Mouse (Mus musculus): Measurements from ENCODE around the gene Mfsd2b.

The Mfsd2b gene

GRCm38 (mm10) chr12:4873531-4873930 lies 628 bp downstream of the Mfsd2b start:
- DNase-seq (ENCODE audit: low spot score), result no peak

GRCm38 (mm10) chr12:4872983-4873477 lies 1.1 kb downstream of the Mfsd2b start:
- DNase-seq (ENCODE audit: low spot score), result no peak

- no peak for DNase-seq (ENCODE audit: low spot score)
These were observed 1.9 kb downstream of the Mfsd2b start for GRCm38 (mm10) chr12:4872273-4872672.

- DNase-seq (ENCODE audit: low spot score), result no peak
These were observed 2.9 kb downstream of the Mfsd2b start for GRCm38 (mm10) chr12:4871260-4871659.

- no peak for DNase-seq (ENCODE audit: low spot score)
These were observed 5.2 kb downstream of the Mfsd2b start for GRCm38 (mm10) chr12:4868924-4869323.

GRCm38 (mm10) chr12:4864338-4864690 lies 9.8 kb downstream of the Mfsd2b start:
- no peak for DNase-seq (ENCODE audit: low spot score)

GRCm38 (mm10) chr12:4863654-4864337 lies 10.4 kb downstream of the Mfsd2b start:
- no peak for DNase-seq (ENCODE audit: low spot score)

GRCm38 (mm10) chr12:4862672-4863071 lies 11.5 kb downstream of the Mfsd2b start:
- DNase-seq (ENCODE audit: low spot score), result no peak

GRCm38 (mm10) chr12:4859241-4859914 lies 14.8 kb downstream of the Mfsd2b start:
- no peak for DNase-seq (ENCODE audit: low spot score)

- DNase-seq (ENCODE audit: low spot score), result no peak
These were observed 17.3 kb downstream of the Mfsd2b start for GRCm38 (mm10) chr12:4856834-4857233.

- no peak for DNase-seq (ENCODE audit: low spot score)
These were observed 18.0 kb downstream of the Mfsd2b start for GRCm38 (mm10) chr12:4856160-4856559.

- DNase-seq (ENCODE audit: low spot score), result no peak
These were observed 30.4 kb downstream of the Mfsd2b start for GRCm38 (mm10) chr12:4843741-4844140.

GRCm38 (mm10) chr12:4842890-4843597 lies 31.1 kb downstream of the Mfsd2b start, which contains the start of gene Wdcp:
Gene Wdcp, plus strand, starts transcription at chr12:4843303.
- DNase-seq (ENCODE audit: low spot score), result peak; percentile 54

- no peak for DNase-seq (ENCODE audit: low spot score)
These were observed 31.7 kb downstream of the Mfsd2b start for GRCm38 (mm10) chr12:4842456-4842855.

- no peak for DNase-seq (ENCODE audit: low spot score)
These were observed 32.7 kb downstream of the Mfsd2b start, which contains the start of gene Fkbp1b for GRCm38 (mm10) chr12:4841392-4841887. Gene Fkbp1b, minus strand, starts transcription at chr12:4841591.

- DNase-seq (ENCODE audit: low spot score), result no peak
These were observed 33.4 kb downstream of the Mfsd2b start for GRCm38 (mm10) chr12:4840741-4841140.

- no peak for DNase-seq (ENCODE audit: low spot score)
These were observed 34.1 kb downstream of the Mfsd2b start for GRCm38 (mm10) chr12:4840010-4840409.

- DNase-seq (ENCODE audit: low spot score), result no peak
These were observed 37.2 kb downstream of the Mfsd2b start for GRCm38 (mm10) chr12:4836959-4837358.

GRCm38 (mm10) chr12:4827256-4827655 lies 46.9 kb downstream of the Mfsd2b start:
- DNase-seq (ENCODE audit: low spot score), result no peak

- DNase-seq (ENCODE audit: low spot score), result peak; percentile 89
These were observed 56.6 kb downstream of the Mfsd2b start, which contains the start of gene Sf3b6 for GRCm38 (mm10) chr12:4817361-4818101. Gene Sf3b6, plus strand, starts transcription at chr12:4817544.

- no peak for DNase-seq (ENCODE audit: low spot score)
These were observed 57.3 kb downstream of the Mfsd2b start for GRCm38 (mm10) chr12:4816680-4817360.
